Mouse (Mus musculus): ENCODE measurements around the gene Ppp1r1b. TPM values are rescaled to one million over a fixed set of nuclear protein-coding genes. Genes with fewer than 3 reads are reported as not detected.

Ppp1r1b gene
- total and polyA plus RNA-seq, 2 experiments from 2014 or later, result 16.3 to 32.1 TPM

- no peak overlapping the region for H3K4me3 ChIP-seq (ENCODE audit: low read depth, low read length)
- H3K9me3 ChIP-seq (replicated peaks; ENCODE audit: control insufficient read depth, low read length), result no peaks in the 10 kb centered on the region
- 10% methylated on average over 2 of the region's 2 CpGs for WGBS
- peaks cover 20% of the 10 kb centered on the region for H3K36me3 ChIP-seq (replicated peaks; ENCODE audit: control insufficient read depth, insufficient read depth, low read length)
- no peak overlapping the region for H3K9ac ChIP-seq (replicated peaks; ENCODE audit: low read depth, low read length)
- no peak for TF ChIP-seq EP300 (IDR thresholded peaks at IDR 0.05; ENCODE audit: low read depth)
- TF ChIP-seq CTCF (IDR thresholded peaks at IDR 0.05; ENCODE audit: low read depth), result peak; percentile 92
- peaks cover 46% of the 10 kb centered on the region for H3K4me1 ChIP-seq (ENCODE audit: control insufficient read depth, insufficient read depth)
- DNase-seq (ENCODE audit: low spot score) (peak; percentile 68), ATAC-seq (ENCODE audit: insufficient read depth, low read depth) (peak; percentile 22; the same call in 1 of the 2 replicates)
- H3K27ac ChIP-seq (ENCODE audit: low read depth), result no peak overlapping the region
- H3K4me2 ChIP-seq (ENCODE audit: low read depth, low read length), result no peak overlapping the region
- no peaks in the 10 kb centered on the region for H3K27me3 ChIP-seq (ENCODE audit: control insufficient read depth, insufficient read depth, low read length)
Measured at GRCm38 (mm10) chr11:98372406-98372805, 24.2 kb downstream of the Ppp1r1b start.

- Histone ChIP-seq H3K9ac (replicated peaks; ENCODE audit: low read depth, low read length) (no peak overlapping the region), H3K9me3 (replicated peaks; ENCODE audit: control insufficient read depth, low read length) (no peaks in the 10 kb centered on the region), H3K27me3 (ENCODE audit: control insufficient read depth, insufficient read depth, low read length) (no peaks in the 10 kb centered on the region), H3K4me2 (ENCODE audit: low read depth, low read length) (no peak overlapping the region), H3K27ac (ENCODE audit: low read depth) (no peak overlapping the region), H3K36me3 (replicated peaks; ENCODE audit: control insufficient read depth, insufficient read depth, low read length) (peaks cover 28% of the 10 kb centered on the region), H3K4me3 (ENCODE audit: low read depth, low read length) (no peak overlapping the region), H3K4me1 (ENCODE audit: control insufficient read depth, insufficient read depth) (peaks cover 54% of the 10 kb centered on the region)
- 77% methylated on average over 6 of the region's 6 CpGs for whole genome bisulfite sequencing
- ATAC-seq (ENCODE audit: insufficient read depth, low read depth) (no peak), DNase-seq (ENCODE audit: low spot score) (peak; percentile 3)
- TF ChIP-seq EP300 (IDR thresholded peaks at IDR 0.05; ENCODE audit: low read depth) (no peak), CTCF (IDR thresholded peaks at IDR 0.05; ENCODE audit: low read depth) (no peak)
Measured at GRCm38 (mm10) chr11:98373244-98373643, 25.0 kb downstream of the Ppp1r1b start.

GRCm38 (mm10) chr11:98374266-98374665 is 26.1 kb downstream of the Ppp1r1b start:
- DNase-seq (ENCODE audit: low spot score) (peak; percentile 84), ATAC-seq (ENCODE audit: insufficient read depth, low read depth) (peak; percentile 65)
- no peak overlapping the region for H3K4me2 ChIP-seq (ENCODE audit: low read depth, low read length)
- peak overlapping the region; percentile 71 for H3K27ac ChIP-seq (ENCODE audit: low read depth)
- H3K9ac ChIP-seq (replicated peaks; ENCODE audit: low read depth, low read length), result no peak overlapping the region
- TF ChIP-seq EP300 (IDR thresholded peaks at IDR 0.05; ENCODE audit: low read depth), result no peak
- TF ChIP-seq CTCF (IDR thresholded peaks at IDR 0.05; ENCODE audit: low read depth), result no peak
- WGBS, result 33% methylated on average over 8 of the region's 8 CpGs
- H3K4me3 ChIP-seq (ENCODE audit: low read depth, low read length), result no peak overlapping the region
- H3K27me3 ChIP-seq (ENCODE audit: control insufficient read depth, insufficient read depth, low read length), result no peaks in the 10 kb centered on the region
- peaks cover 34% of the 10 kb centered on the region for H3K36me3 ChIP-seq (replicated peaks; ENCODE audit: control insufficient read depth, insufficient read depth, low read length)
- H3K9me3 ChIP-seq (replicated peaks; ENCODE audit: control insufficient read depth, low read length), result no peaks in the 10 kb centered on the region
- H3K4me1 ChIP-seq (ENCODE audit: control insufficient read depth, insufficient read depth), result peaks cover 60% of the 10 kb centered on the region

- H3K9me3 ChIP-seq (replicated peaks; ENCODE audit: control insufficient read depth, low read length), result no peaks in the 10 kb centered on the region
- peak overlapping the region; percentile 81 for H3K27ac ChIP-seq (ENCODE audit: low read depth)
- H3K4me2 ChIP-seq (ENCODE audit: low read depth, low read length), result no peak overlapping the region
- no peak overlapping the region for H3K4me3 ChIP-seq (ENCODE audit: low read depth, low read length)
- peaks cover 47% of the 10 kb centered on the region for H3K36me3 ChIP-seq (replicated peaks; ENCODE audit: control insufficient read depth, insufficient read depth, low read length)
- H3K4me1 ChIP-seq (ENCODE audit: control insufficient read depth, insufficient read depth), result peaks cover 75% of the 10 kb centered on the region
- H3K27me3 ChIP-seq (ENCODE audit: control insufficient read depth, insufficient read depth, low read length), result no peaks in the 10 kb centered on the region
- DNase-seq (ENCODE audit: low spot score) (peak; percentile 2), ATAC-seq (ENCODE audit: insufficient read depth, low read depth) (no peak)
- H3K9ac ChIP-seq (replicated peaks; ENCODE audit: low read depth, low read length), result 0 out of 2 replicates have a peak overlapping the region, but pooled peaks have one; percentile 13
- 65% methylated on average over 5 of the region's 5 CpGs for WGBS
- TF ChIP-seq EP300 (IDR thresholded peaks at IDR 0.05; ENCODE audit: low read depth) (no peak), CTCF (IDR thresholded peaks at IDR 0.05; ENCODE audit: low read depth) (no peak)
Measured at GRCm38 (mm10) chr11:98376756-98377155, 28.6 kb downstream of the Ppp1r1b start.

GRCm38 (mm10) chr11:98377787-98378186 is 29.6 kb downstream of the Ppp1r1b start:
- peak; percentile 52 for ATAC-seq (ENCODE audit: insufficient read depth, low read depth)
- 28% methylated on average over 11 of the region's 11 CpGs for WGBS
- no peak overlapping the region for H3K4me3 ChIP-seq (ENCODE audit: low read depth, low read length)
- no peaks in the 10 kb centered on the region for H3K9me3 ChIP-seq (replicated peaks; ENCODE audit: control insufficient read depth, low read length)
- peaks cover 72% of the 10 kb centered on the region for H3K4me1 ChIP-seq (ENCODE audit: control insufficient read depth, insufficient read depth)
- no peaks in the 10 kb centered on the region for H3K27me3 ChIP-seq (ENCODE audit: control insufficient read depth, insufficient read depth, low read length)
- TF ChIP-seq EP300 (IDR thresholded peaks at IDR 0.05; ENCODE audit: low read depth) (no peak), CTCF (IDR thresholded peaks at IDR 0.05; ENCODE audit: low read depth) (no peak)
- DNase-seq (ENCODE audit: low spot score), result peak; percentile 45
- H3K27ac ChIP-seq (ENCODE audit: low read depth), result peak overlapping the region; percentile 81
- no peak overlapping the region for H3K9ac ChIP-seq (replicated peaks; ENCODE audit: low read depth, low read length)
- peaks cover 47% of the 10 kb centered on the region for H3K36me3 ChIP-seq (replicated peaks; ENCODE audit: control insufficient read depth, insufficient read depth, low read length)
- no peak overlapping the region for H3K4me2 ChIP-seq (ENCODE audit: low read depth, low read length)

GRCm38 (mm10) chr11:98379379-98379778 is 31.2 kb downstream of the Ppp1r1b start:
- H3K4me3 ChIP-seq (ENCODE audit: low read depth, low read length), result no peak overlapping the region
- peak; percentile 50 for DNase-seq (ENCODE audit: low spot score)
- peaks cover 47% of the 10 kb centered on the region for H3K36me3 ChIP-seq (replicated peaks; ENCODE audit: control insufficient read depth, insufficient read depth, low read length)
- WGBS, result 62% methylated on average over 7 of the region's 7 CpGs
- no peaks in the 10 kb centered on the region for H3K27me3 ChIP-seq (ENCODE audit: control insufficient read depth, insufficient read depth, low read length)
- H3K9me3 ChIP-seq (replicated peaks; ENCODE audit: control insufficient read depth, low read length), result no peaks in the 10 kb centered on the region
- TF ChIP-seq EP300 (IDR thresholded peaks at IDR 0.05; ENCODE audit: low read depth) (no peak), CTCF (IDR thresholded peaks at IDR 0.05; ENCODE audit: low read depth) (no peak)
- H3K9ac ChIP-seq (replicated peaks; ENCODE audit: low read depth, low read length), result no peak overlapping the region
- ATAC-seq (ENCODE audit: insufficient read depth, low read depth), result 0 out of 2 replicates have a peak, but pooled peaks have one; percentile 21
- peaks cover 66% of the 10 kb centered on the region for H3K4me1 ChIP-seq (ENCODE audit: control insufficient read depth, insufficient read depth)
- no peak overlapping the region for H3K4me2 ChIP-seq (ENCODE audit: low read depth, low read length)
- H3K27ac ChIP-seq (ENCODE audit: low read depth), result peak overlapping the region; percentile 88

Measured in heart, postnatal 0 days (tissue).